Comparison of ENCODE assay signal across 9 mouse cellular contexts in the genomic region with DNA sequence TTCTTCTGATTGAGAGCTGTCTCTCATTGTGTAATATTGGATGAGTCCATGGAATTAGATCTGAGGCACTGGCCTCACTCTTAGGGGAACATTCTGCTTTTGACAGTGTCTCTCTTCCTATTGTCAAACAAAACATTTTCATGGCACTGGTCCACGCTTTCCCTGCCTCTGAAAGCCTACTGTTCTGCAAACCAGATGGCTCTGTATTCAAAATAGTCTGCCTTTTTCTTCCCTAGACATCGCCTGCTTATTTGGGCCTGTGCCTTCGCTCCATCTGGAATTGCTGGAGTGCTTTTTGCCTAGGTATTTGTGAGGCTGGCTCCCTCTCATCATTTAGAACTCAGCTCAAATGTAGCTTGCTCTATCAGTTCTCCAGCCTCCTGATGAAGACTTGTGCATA. TPM values are rescaled to one million over a fixed set of nuclear protein-coding genes. Genes with fewer than 3 reads are reported as not detected.
A peak's percentile ranks its signal among the peaks of the same experiment; 100 is the strongest.
DNase-seq lines count a peak whose midpoint lies in the region; ATAC-seq and TF ChIP-seq lines count a peak whose summit lies in the region.
"Had no signal": no experiment of that assay in that cellular context is flagged by ENCODE, and none has a peak within 500 bp of the region (broad histone marks: within the 10 kb centered on the region; RNA-seq: fewer than 3 reads in every experiment).

No protein-coding gene starts in this region.

- DNase-seq in limb, embryonic 14.5 days (ENCODE audit: low spot score), result peak; percentile 55
- no peak for DNase-seq in limb, embryonic 10.5 days (ENCODE audit: low spot score)
- peak; percentile 48 to 70 for DNase-seq in cerebellum, postnatal 14 days
- DNase-seq in layer of hippocampus, adult 9-11 months, result peak; percentile 93
- DNase-seq in right cerebral cortex, postnatal 10 days (ENCODE audit: low spot score in 2 of 2), result peak; percentile 86 to 90
- no peak for DNase-seq in kidney, postnatal 36 days
- no peak for DNase-seq in liver, postnatal 0 days
- no peak for DNase-seq in c-Kit-positive CD71-positive TER-119-positive erythroid progenitor cells, embryonic 14.5 days (ENCODE audit: low spot score)
- DNase-seq: gastrocnemius, postnatal 10 days had no signal

- peaks cover 14% of the 10 kb centered on the region for H3K36me3 ChIP-seq in limb, embryonic 14.5 days (ENCODE audit: control insufficient read depth, insufficient read depth, low read length)
- H3K36me3 ChIP-seq in limb, embryonic 10.5 days, result peaks cover 31% of the 10 kb centered on the region
- peaks cover 7% of the 10 kb centered on the region for H3K36me3 ChIP-seq in liver, postnatal 0 days (replicated peaks; ENCODE audit: insufficient read depth, low read length)

- H3K9ac ChIP-seq in limb, embryonic 14.5 days (ENCODE audit: low read depth, low read length, severe bottlenecking), result no peak overlapping the region
- no peak overlapping the region for H3K9ac ChIP-seq in liver, postnatal 0 days (replicated peaks)

- WGBS in limb, embryonic 14.5 days, result 79% methylated on average over 3 of the region's 3 CpGs
- 92% methylated on average over 3 of the region's 3 CpGs for WGBS in limb, embryonic 10.5 days
- 85% methylated on average over 3 of the region's 3 CpGs for WGBS in liver, postnatal 0 days (ENCODE audit: insufficient replicate concordance)

- no peak overlapping the region for H3K4me3 ChIP-seq in limb, embryonic 14.5 days (replicated peaks; ENCODE audit: low read length)
- H3K4me3 ChIP-seq in limb, embryonic 10.5 days, result no peak overlapping the region
- no peak overlapping the region for H3K4me3 ChIP-seq in liver, postnatal 0 days (ENCODE audit: low read depth, low read length)

- ATAC-seq in limb, embryonic 14.5 days (ENCODE audit: low FRiP score, low read depth), result no peak
- no peak for ATAC-seq in liver, postnatal 0 days

- peaks cover 8% of the 10 kb centered on the region for H3K4me1 ChIP-seq in limb, embryonic 14.5 days (ENCODE audit: control insufficient read depth, insufficient read depth, low read length)
- peaks cover 10% of the 10 kb centered on the region for H3K4me1 ChIP-seq in limb, embryonic 10.5 days
- no peaks in the 10 kb centered on the region for H3K4me1 ChIP-seq in liver, postnatal 0 days (ENCODE audit: insufficient read depth)

- TF ChIP-seq POLR2A in limb, embryonic 14.5 days (IDR thresholded peaks at IDR 0.05; ENCODE audit: borderline replicate concordance, extremely low read depth, insufficient read depth, insufficient read length), result no peak

- no peak for TF ChIP-seq EP300 in liver, postnatal 0 days (IDR thresholded peaks at IDR 0.05; ENCODE audit: low read depth)

- no peak for TF ChIP-seq CTCF in liver, postnatal 0 days (IDR thresholded peaks at IDR 0.05; ENCODE audit: low read depth)

- H3K27ac ChIP-seq in limb, embryonic 14.5 days (replicated peaks; ENCODE audit: low read depth, low read length), result no peak overlapping the region
- no peak overlapping the region for H3K27ac ChIP-seq in limb, embryonic 10.5 days
- no peak overlapping the region for H3K27ac ChIP-seq in liver, postnatal 0 days (ENCODE audit: low read depth)

- no peak overlapping the region for H3K4me2 ChIP-seq in limb, embryonic 14.5 days (replicated peaks; ENCODE audit: low read depth, low read length, severe bottlenecking)
- H3K4me2 ChIP-seq in liver, postnatal 0 days (ENCODE audit: low read depth, low read length), result no peak overlapping the region

- no peaks in the 10 kb centered on the region for H3K27me3 ChIP-seq in limb, embryonic 14.5 days (ENCODE audit: control insufficient read depth, insufficient read depth, low read length)
- no peaks in the 10 kb centered on the region for H3K27me3 ChIP-seq in limb, embryonic 10.5 days (ENCODE audit: low read depth, poor library complexity, severe bottlenecking)
- no peaks in the 10 kb centered on the region for H3K27me3 ChIP-seq in liver, postnatal 0 days (ENCODE audit: insufficient read depth, low read length)

- no peaks in the 10 kb centered on the region for H3K9me3 ChIP-seq in limb, embryonic 14.5 days (ENCODE audit: control insufficient read depth, low read length)
- H3K9me3 ChIP-seq in limb, embryonic 10.5 days (replicated peaks), result no peaks in the 10 kb centered on the region
- H3K9me3 ChIP-seq in liver, postnatal 0 days (ENCODE audit: low read length), result no peaks in the 10 kb centered on the region

RNA-seq across cellular contexts. Expression of gene Ric8b, which starts 46.3 kb away (rescaled TPM):
- 27.6 and 30.4 TPM in 2 replicates for polyA plus RNA-seq in limb, embryonic 14.5 days (2012; rRNA removed)
- polyA plus RNA-seq in limb, embryonic 14.5 days (2014; fragmentation: Nextera tagmentation; extraction: Ambion mirVana), result 17.8 and 20.8 TPM in 2 replicates
- polyA plus RNA-seq in limb, embryonic 10.5 days (2016; fragmentation: Nextera tagmentation; extraction: Ambion mirVana), result 25.1 and 28.5 TPM in 2 replicates
- 2.3 and 2.6 TPM in 2 replicates for polyA plus RNA-seq in liver, postnatal 0 days (2015; fragmentation: Nextera tagmentation; extraction: Ambion mirVana)

Comparison
In these comparisons a context has a peak if more than half of its experiments do, and no peak if none do; other contexts are left out.
1. DNase-seq: peak in limb, embryonic 14.5 days (single experiment), cerebellum, postnatal 14 days (2 of 2), layer of hippocampus, adult 9-11 months (single experiment) and right cerebral cortex, postnatal 10 days (2 of 2); none in limb, embryonic 10.5 days (single experiment), kidney, postnatal 36 days (0 of 2), liver, postnatal 0 days (single experiment) and c-Kit-positive CD71-positive TER-119-positive erythroid progenitor cells, embryonic 14.5 days (single experiment).